Mouse (Mus musculus) lung, embryonic 16.5 days (tissue): Measurements from ENCODE around the gene Prr5. TPM values are rescaled to one million over a fixed set of nuclear protein-coding genes. Genes with fewer than 3 reads are reported as not detected.

Experiments
- ATAC-seq: fragments of 200-750 bp; cut with Nextera tagmentation; 2 replicates; pipeline ENCODE4 v1.8.0; 2017; ENCODE audit warnings: low read depth, mild to moderate bottlenecking, moderate library complexity
- H3K27ac ChIP-seq: fragments of 300-500 bp; sonication (generic); 2 replicates; pipeline ENCODE4 v1.5.1; 2014; ENCODE audit warnings: mild to moderate bottlenecking, control low read depth, low read length
- H3K27me3 ChIP-seq: fragments of 300-500 bp; sonication (generic); 2 replicates; pipeline ENCODE4 v1.6.1; 2014; ENCODE audit warnings: low read depth, low read length, mixed read lengths; ENCODE audit not compliant: control insufficient read depth, insufficient read depth
- H3K36me3 ChIP-seq: fragments of 300-500 bp; sonication (generic); 2 replicates; pipeline ENCODE4 v1.6.1; 2014; ENCODE audit warnings: low read length; ENCODE audit not compliant: control insufficient read depth, insufficient read depth
- H3K4me1 ChIP-seq: fragments of 300-500 bp; sonication (generic); replicated peaks from 2 replicates; pipeline ENCODE4 v1.6.1; 2014; ENCODE audit warnings: low read length, mixed read lengths; ENCODE audit not compliant: control insufficient read depth, insufficient read depth
- H3K4me2 ChIP-seq: fragments of 300-500 bp; sonication (generic); 2 replicates; pipeline ENCODE4 v1.6.1; 2014; ENCODE audit warnings: low read depth, low read length, control low read depth
- H3K4me3 ChIP-seq: fragments of 300-500 bp; sonication (generic); 2 replicates; pipeline ENCODE4 v1.5.1; 2014; ENCODE audit warnings: mild to moderate bottlenecking, low read length, control low read depth
- H3K9ac ChIP-seq: fragments of 300-500 bp; sonication (generic); 2 replicates; pipeline ENCODE4 v1.6.1; 2014; ENCODE audit warnings: low read length, control low read depth
- H3K9me3 ChIP-seq: fragments of 300-500 bp; sonication (generic); 2 replicates; pipeline ENCODE4 v1.6.1; 2016; ENCODE audit warnings: low read length; ENCODE audit not compliant: control insufficient read depth
- WGBS: fragments of 180-500 bp; shearing (Covaris S2); extraction: QIAGEN DNeasy Blood & Tissue Kit; methylation state at CpG from one replicate; pipeline ENCODE4 v1.1.7; 2014; 5-methylcytosine and 5-hydroxymethylcytosine counted together
- polyA plus RNA-seq: library from polyadenylated mRNA; unstranded; fragments of >200 nt; fragmentation: Nextera tagmentation; extraction: Ambion mirVana; gene quantifications from 2 replicates; pipeline ENCODE4 v1.2.1, GENCODE M21; 2015

The Prr5 gene
- polyA plus RNA-seq, 1 experiment from 2014 or later = 18.3 TPM

DNA sequence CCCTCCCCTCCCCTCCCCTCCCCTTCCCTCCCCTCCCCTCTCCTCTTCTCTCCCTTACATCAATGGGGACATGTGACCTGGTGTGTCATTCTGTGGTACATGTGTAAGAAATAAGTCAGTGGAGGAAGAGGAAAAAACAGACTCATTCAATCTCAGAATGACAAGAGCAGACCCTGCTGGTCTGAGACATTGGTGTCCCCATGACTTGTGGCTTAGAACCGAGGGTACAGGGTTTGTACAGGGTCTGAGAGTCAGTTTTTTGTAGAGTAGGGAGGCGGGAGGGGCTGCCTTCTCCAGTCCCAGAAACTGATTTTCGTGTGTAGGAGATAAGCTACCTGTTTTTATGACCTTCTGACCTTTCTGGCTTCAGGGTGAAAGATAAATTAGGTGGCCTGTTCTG, 73.9 kb downstream of the Prr5 start:
- no peak overlapping the region for H3K4me2 ChIP-seq
- no peaks in the 10 kb centered on the region for H3K4me1 ChIP-seq
- no peaks in the 10 kb centered on the region for H3K9me3 ChIP-seq
- WGBS = 19% methylated on average over 3 of the region's 3 CpGs
- no peak overlapping the region for H3K9ac ChIP-seq
- no peak overlapping the region for H3K27ac ChIP-seq
- no peaks in the 10 kb centered on the region for H3K27me3 ChIP-seq
- no peak for ATAC-seq
- no peaks in the 10 kb centered on the region for H3K36me3 ChIP-seq
- no peak overlapping the region for H3K4me3 ChIP-seq

DNA sequence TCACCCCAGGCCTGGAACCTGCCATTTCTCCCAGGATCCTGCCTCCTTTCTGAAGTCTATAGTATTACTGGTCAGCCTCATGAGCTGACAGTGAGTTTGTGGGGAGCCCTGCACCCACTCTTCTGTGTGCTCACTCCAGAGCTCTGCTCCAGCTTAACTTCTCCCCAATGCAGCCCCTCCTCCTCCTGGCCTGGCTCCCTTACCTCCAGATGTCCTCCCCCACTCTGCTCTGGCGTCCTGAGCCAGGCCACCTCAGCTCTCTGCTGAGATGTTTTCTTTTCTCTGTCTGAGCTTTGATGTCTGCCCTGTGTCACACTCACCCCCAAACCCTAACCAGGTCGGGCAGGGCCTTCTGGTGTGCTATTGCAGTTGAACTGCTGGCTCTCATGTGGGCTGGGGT, 74.9 kb downstream of the Prr5 start:
- WGBS = 8% methylated on average over 2 of the region's 2 CpGs
- ATAC-seq = no peak
- H3K9me3 ChIP-seq = no peaks in the 10 kb centered on the region
- H3K36me3 ChIP-seq = no peaks in the 10 kb centered on the region
- no peak overlapping the region for H3K27ac ChIP-seq
- no peaks in the 10 kb centered on the region for H3K27me3 ChIP-seq
- no peak overlapping the region for H3K9ac ChIP-seq
- no peak overlapping the region for H3K4me2 ChIP-seq
- H3K4me3 ChIP-seq = no peak overlapping the region
- H3K4me1 ChIP-seq = no peaks in the 10 kb centered on the region

DNA sequence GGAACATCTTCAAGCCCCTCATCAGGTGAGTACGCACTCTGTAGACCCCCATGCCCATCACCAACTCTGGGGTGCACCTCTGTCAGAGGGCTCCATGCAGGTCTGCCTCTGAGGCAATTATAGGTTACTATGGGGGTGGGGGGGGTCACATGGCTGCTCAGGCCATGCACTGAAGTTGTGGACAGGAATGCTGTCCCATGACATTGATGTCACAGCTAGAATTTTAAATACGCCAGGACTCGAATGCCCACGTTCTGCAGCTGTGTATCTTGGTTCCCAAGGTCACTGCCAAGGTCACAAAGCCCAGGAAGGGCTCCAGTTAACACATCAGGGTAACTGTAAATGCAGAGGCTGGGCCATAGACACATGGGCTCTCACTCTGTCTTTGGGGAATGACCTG, 76.4 kb downstream of the Prr5 start:
- Histone ChIP-seq H3K27ac (no peak overlapping the region), H3K36me3 (no peaks in the 10 kb centered on the region), H3K4me1 (no peaks in the 10 kb centered on the region), H3K9ac (no peak overlapping the region), H3K27me3 (no peaks in the 10 kb centered on the region), H3K4me3 (no peak overlapping the region), H3K9me3 (no peaks in the 10 kb centered on the region), H3K4me2 (no peak overlapping the region)
- ATAC-seq = no peak
- WGBS = 71% methylated on average over 4 of the region's 4 CpGs

Other genes with a start within 250 kb of the Prr5 start
- gene Shisal1, start 222.5 kb upstream of the Prr5 start, polyA plus RNA-seq = 0.63 and 0.74 TPM in 2 replicates
- 9.7 and 10.0 TPM in 2 replicates for gene Rtl6, start 111.8 kb upstream of the Prr5 start, polyA plus RNA-seq
- 26.4 and 27.6 TPM in 2 replicates for gene Arhgap8, start 50.4 kb downstream of the Prr5 start, polyA plus RNA-seq
- gene Phf21b, start 186.4 kb downstream of the Prr5 start, polyA plus RNA-seq = 0.11 and 0.55 TPM in 2 replicates